In genomic region chr4:151576291-151577108, GRCm38 (mm10) we compare ENCODE assay signal across 12 mouse cellular contexts.
DNase-seq lines count a peak whose midpoint lies in the region; ATAC-seq and TF ChIP-seq lines count a peak whose summit lies in the region.
"Had no signal": no experiment of that assay in that cellular context is flagged by ENCODE, and none has a peak within 500 bp of the region (broad histone marks: within the 10 kb centered on the region; RNA-seq: fewer than 3 reads in every experiment).

No protein-coding gene starts in this region.

- no peak overlapping the region for H3K4me2 ChIP-seq in liver, postnatal 0 days (ENCODE audit: low read depth, low read length)
- H3K4me2 ChIP-seq: heart, embryonic 15.5 days had no signal

- peaks cover 9% of the 10 kb centered on the region; the same call in 1 of the 2 replicates for H3K4me1 ChIP-seq in embryonic facial prominence, embryonic 10.5 days
- H3K4me1 ChIP-seq in liver, postnatal 0 days (ENCODE audit: insufficient read depth), result no peaks in the 10 kb centered on the region
- H3K4me1 ChIP-seq: heart, embryonic 15.5 days had no signal

- no peak for TF ChIP-seq CTCF in liver, postnatal 0 days (IDR thresholded peaks at IDR 0.05; ENCODE audit: low read depth)

- H3K36me3 ChIP-seq in embryonic facial prominence, embryonic 10.5 days (replicated peaks), result no peaks in the 10 kb centered on the region
- no peaks in the 10 kb centered on the region for H3K36me3 ChIP-seq in liver, postnatal 0 days (replicated peaks; ENCODE audit: insufficient read depth, low read length)
- H3K36me3 ChIP-seq: heart, embryonic 15.5 days had no signal

- no peaks in the 10 kb centered on the region for H3K27me3 ChIP-seq in embryonic facial prominence, embryonic 10.5 days (replicated peaks; ENCODE audit: low read depth, poor library complexity, severe bottlenecking)
- H3K27me3 ChIP-seq in liver, postnatal 0 days (ENCODE audit: insufficient read depth, low read length), result no peaks in the 10 kb centered on the region
- H3K27me3 ChIP-seq: heart, embryonic 15.5 days had no signal

- no peaks in the 10 kb centered on the region for H3K9me3 ChIP-seq in embryonic facial prominence, embryonic 10.5 days
- H3K9me3 ChIP-seq in liver, postnatal 0 days (ENCODE audit: low read length), result no peaks in the 10 kb centered on the region
- H3K9me3 ChIP-seq: heart, embryonic 15.5 days had no signal

- no peak for ATAC-seq in liver, postnatal 0 days
- ATAC-seq: lung, postnatal 0 days had no signal

- intact Hi-C loops in left cerebral cortex, postnatal 25 days (cut with DNase I), result no loop called here

- peak; percentile 52 to 56 for DNase-seq in cerebellum, postnatal 10 days
- DNase-seq in cerebellum, adult 11-12 months, result no peak
- peak; percentile 40 for DNase-seq in layer of hippocampus, adult 11-12 months (ENCODE audit: low spot score)
- DNase-seq in layer of hippocampus, postnatal 14 days (ENCODE audit: low spot score in 2 of 2), result no peak
- DNase-seq in brain, embryonic 18.5 days (ENCODE audit: low read depth, low spot score), result peak; percentile 20
- DNase-seq in left cerebral cortex, postnatal 25 days (ENCODE audit: low spot score in 2 of 2), result peak; percentile 31 to 87
- no peak for DNase-seq in embryonic facial prominence, embryonic 10.5 days (ENCODE audit: low spot score)
- no peak for DNase-seq in liver, postnatal 0 days
- DNase-seq: B cell, adult 2 months; thymus, postnatal 4 days had no signal

- H3K9ac ChIP-seq in liver, postnatal 0 days (replicated peaks), result no peak overlapping the region
- H3K9ac ChIP-seq: heart, embryonic 15.5 days had no signal

- no peak overlapping the region for H3K27ac ChIP-seq in embryonic facial prominence, embryonic 10.5 days (replicated peaks)
- no peak overlapping the region for H3K27ac ChIP-seq in liver, postnatal 0 days (ENCODE audit: low read depth)
- H3K27ac ChIP-seq: heart, embryonic 15.5 days had no signal

- H3K4me3 ChIP-seq in embryonic facial prominence, embryonic 10.5 days, result no peak overlapping the region
- no peak overlapping the region for H3K4me3 ChIP-seq in liver, postnatal 0 days (ENCODE audit: low read depth, low read length)
- H3K4me3 ChIP-seq: heart, embryonic 15.5 days had no signal

- 83% methylated on average over 15 of the region's 15 CpGs for WGBS in embryonic facial prominence, embryonic 10.5 days
- 72% methylated on average over 15 of the region's 15 CpGs for WGBS in liver, postnatal 0 days (ENCODE audit: insufficient replicate concordance)

- TF ChIP-seq EP300 in liver, postnatal 0 days (IDR thresholded peaks at IDR 0.05; ENCODE audit: low read depth), result no peak

Comparison
In these comparisons a context has a peak if more than half of its experiments do, and no peak if none do; other contexts are left out.
1. DNase-seq: peak in cerebellum, postnatal 10 days (2 of 2), layer of hippocampus, adult 11-12 months (single experiment), brain, embryonic 18.5 days (single experiment) and left cerebral cortex, postnatal 25 days (2 of 2); none in cerebellum, adult 11-12 months (single experiment), layer of hippocampus, postnatal 14 days (0 of 2), embryonic facial prominence, embryonic 10.5 days (single experiment) and liver, postnatal 0 days (single experiment).